7 mouse cellular contexts compared by ENCODE assay signal in genomic region chr2:131096101-131096795, GRCm38 (mm10). TPM values are rescaled to one million over a fixed set of nuclear protein-coding genes. Genes with fewer than 3 reads are reported as not detected.
DNase-seq lines count a peak whose midpoint lies in the region; TF ChIP-seq lines count a peak whose summit lies in the region.

No protein-coding gene starts in this region.

- H3K36me3 ChIP-seq in ES-Bruce4 (ENCODE audit: control insufficient read depth, insufficient read depth, low read length, poor library complexity, severe bottlenecking) = no peaks in the 10 kb centered on the region
- no peaks in the 10 kb centered on the region for H3K36me3 ChIP-seq in embryonic facial prominence, embryonic 10.5 days (replicated peaks)

- H3K27me3 ChIP-seq in ES-Bruce4 (ENCODE audit: control insufficient read depth, insufficient read depth, low read length, poor library complexity, severe bottlenecking) = no peaks in the 10 kb centered on the region
- no peaks in the 10 kb centered on the region for H3K27me3 ChIP-seq in embryonic facial prominence, embryonic 10.5 days (replicated peaks; ENCODE audit: low read depth, poor library complexity, severe bottlenecking)
- no peaks in the 10 kb centered on the region for H3K27me3 ChIP-seq in cerebellum, adult 2 months (ENCODE audit: control insufficient read depth, insufficient read depth, low read length)

- TF ChIP-seq POLR2A in ES-Bruce4 (IDR thresholded peaks at IDR 0.05; ENCODE audit: insufficient read depth, low read length) = peak; percentile 4
- TF ChIP-seq POLR2A in cerebellum, adult 2 months (IDR thresholded peaks at IDR 0.05; ENCODE audit: borderline replicate concordance, insufficient read depth, low read length) = no peak

- TF ChIP-seq CTCF in ES-Bruce4 (IDR thresholded peaks at IDR 0.05; ENCODE audit: low read depth, low read length) = no peak
- TF ChIP-seq CTCF in cerebellum, adult 2 months (IDR thresholded peaks at IDR 0.05; ENCODE audit: borderline replicate concordance, insufficient read depth, low read depth, low read length) = no peak

- DNase-seq in 3T3-L1 (ENCODE audit: low read depth, low spot score) = peak; percentile 96
- peak; percentile 80 for DNase-seq in embryonic facial prominence, embryonic 10.5 days (ENCODE audit: low spot score)
- peak; percentile 62 to 69 for DNase-seq in heart, postnatal 10 days
- peak; percentile 4 for DNase-seq in large intestine, adult 2 months (ENCODE audit: low read depth, low spot score)
- peak; percentile 67 for DNase-seq in mesoderm, embryonic 11.5 days (ENCODE audit: low read depth, low spot score)
- DNase-seq in cerebellum, adult 2 months = no peak

- peaks cover 3% of the 10 kb centered on the region for H3K4me1 ChIP-seq in ES-Bruce4 (ENCODE audit: control insufficient read depth, insufficient read depth, low read length)
- H3K4me1 ChIP-seq in embryonic facial prominence, embryonic 10.5 days = peaks cover 30% of the 10 kb centered on the region
- no peaks in the 10 kb centered on the region for H3K4me1 ChIP-seq in cerebellum, adult 2 months (ENCODE audit: control insufficient read depth, insufficient read depth, low read length)

- WGBS in embryonic facial prominence, embryonic 10.5 days = 8% methylated on average over 9 of the region's 9 CpGs
- 10% methylated on average over 9 of the region's 9 CpGs for WGBS in large intestine, adult 2 months
- WGBS in cerebellum, adult 2 months = 36% methylated on average over 9 of the region's 9 CpGs

- H3K27ac ChIP-seq in ES-Bruce4 (ENCODE audit: insufficient read depth, low read length) = peak overlapping the region; percentile 99
- peak overlapping the region; percentile 87 for H3K27ac ChIP-seq in embryonic facial prominence, embryonic 10.5 days (replicated peaks)
- H3K27ac ChIP-seq in cerebellum, adult 2 months (ENCODE audit: insufficient read depth, low read length) = no peak overlapping the region

- H3K9me3 ChIP-seq in ES-Bruce4 (replicated peaks; ENCODE audit: control insufficient read depth, insufficient read depth, low read length, poor library complexity, severe bottlenecking) = no peaks in the 10 kb centered on the region
- no peaks in the 10 kb centered on the region for H3K9me3 ChIP-seq in embryonic facial prominence, embryonic 10.5 days

- intact Hi-C loops in heart, postnatal 10 days (cut with DNase I) = no loop called here

- peak overlapping the region; percentile 63; the same call in 1 of the 2 replicates for H3K9ac ChIP-seq in ES-Bruce4 (ENCODE audit: low read depth, poor library complexity, severe bottlenecking)

- TF ChIP-seq EP300 in ES-Bruce4 (IDR thresholded peaks at IDR 0.05; ENCODE audit: insufficient read depth, low read depth, low read length) = peak; percentile 86; the same call in 1 of the 2 replicates

- H3K4me3 ChIP-seq in ES-Bruce4 (ENCODE audit: low read depth, low read length) = peak overlapping the region; percentile 55
- H3K4me3 ChIP-seq in embryonic facial prominence, embryonic 10.5 days = peak overlapping the region; percentile 43
- no peak overlapping the region for H3K4me3 ChIP-seq in cerebellum, adult 2 months (replicated peaks; ENCODE audit: insufficient read depth, low read depth, low read length)

RNA-seq across cellular contexts. Expression of gene Siglec1, which starts 9.7 kb away (rescaled TPM):
- 0.16 TPM in 1 of 2 replicates, not detected in the other for polyA plus RNA-seq in ES-Bruce4 (2011; ENCODE audit: insufficient read depth, insufficient read length, low read depth, missing spikeins)
- polyA plus RNA-seq in embryonic facial prominence, embryonic 10.5 days (2016; fragmentation: Nextera tagmentation; extraction: Ambion mirVana) = 0.06 and 0.16 TPM in 2 replicates
- under 1 TPM; 0.64 to 0.77 TPM for total RNA-seq in heart, postnatal 10 days (2021)
- polyA plus RNA-seq in large intestine, adult 2 months (2012; rRNA removed) = 1.2 and 3.0 TPM in 2 replicates
- polyA plus RNA-seq in cerebellum, adult 2 months (2012; rRNA removed) = 0.07 and 0.17 TPM in 2 replicates

RNA-seq across cellular contexts. Expression of gene Hspa12b, which starts 30.8 kb away (rescaled TPM):
- polyA plus RNA-seq in ES-Bruce4 (2011; ENCODE audit: insufficient read depth, insufficient read length, low read depth, missing spikeins) = 1.9 and 2.2 TPM in 2 replicates
- polyA plus RNA-seq in embryonic facial prominence, embryonic 10.5 days (2016; fragmentation: Nextera tagmentation; extraction: Ambion mirVana) = 9.7 and 14.1 TPM in 2 replicates
- 10 to 100 TPM; 44.1 to 52.4 TPM for total RNA-seq in heart, postnatal 10 days (2021)
- polyA plus RNA-seq in large intestine, adult 2 months (2012; rRNA removed) = 2.0 and 3.2 TPM in 2 replicates
- 7.8 and 8.0 TPM in 2 replicates for polyA plus RNA-seq in cerebellum, adult 2 months (2012; rRNA removed)

RNA-seq across cellular contexts. Expression of gene Adam33, which starts 32.6 kb away (rescaled TPM):
- 0.37 TPM in 1 of 2 replicates, not detected in the other for polyA plus RNA-seq in ES-Bruce4 (2011; ENCODE audit: insufficient read depth, insufficient read length, low read depth, missing spikeins)
- polyA plus RNA-seq in embryonic facial prominence, embryonic 10.5 days (2016; fragmentation: Nextera tagmentation; extraction: Ambion mirVana) = 0.64 and 1.0 TPM in 2 replicates
- 1 to 10 TPM in 1 of 2 experiments, under 1 TPM in 1; 0.92 to 1.8 TPM for total RNA-seq in heart, postnatal 10 days (2021)
- 16.3 and 22.0 TPM in 2 replicates for polyA plus RNA-seq in large intestine, adult 2 months (2012; rRNA removed)
- polyA plus RNA-seq in cerebellum, adult 2 months (2012; rRNA removed) = 1.5 and 3.6 TPM in 2 replicates

RNA-seq across cellular contexts. Expression of gene Gm11037, which starts 37.0 kb away (rescaled TPM):
- polyA plus RNA-seq in ES-Bruce4 (2011; ENCODE audit: insufficient read depth, insufficient read length, low read depth, missing spikeins) = not detected in 2 replicates
- not detected in 2 replicates for polyA plus RNA-seq in embryonic facial prominence, embryonic 10.5 days (2016; fragmentation: Nextera tagmentation; extraction: Ambion mirVana)
- not detected for total RNA-seq in heart, postnatal 10 days (2021)
- not detected in 2 replicates for polyA plus RNA-seq in large intestine, adult 2 months (2012; rRNA removed)
- not detected in 2 replicates for polyA plus RNA-seq in cerebellum, adult 2 months (2012; rRNA removed)

RNA-seq across cellular contexts. Expression of gene Gfra4, which starts 53.4 kb away (rescaled TPM):
- polyA plus RNA-seq in ES-Bruce4 (2011; ENCODE audit: insufficient read depth, insufficient read length, low read depth, missing spikeins) = 0.73 TPM in 1 of 2 replicates, not detected in the other
- polyA plus RNA-seq in embryonic facial prominence, embryonic 10.5 days (2016; fragmentation: Nextera tagmentation; extraction: Ambion mirVana) = 5.6 and 7.2 TPM in 2 replicates
- total RNA-seq in heart, postnatal 10 days (2021) = 1 to 10 TPM; 3.8 to 6.8 TPM
- 13.6 and 15.4 TPM in 2 replicates for polyA plus RNA-seq in large intestine, adult 2 months (2012; rRNA removed)
- 75.1 and 87.0 TPM in 2 replicates for polyA plus RNA-seq in cerebellum, adult 2 months (2012; rRNA removed)

Comparison
In these comparisons a context has a peak if more than half of its experiments do, and no peak if none do; other contexts are left out.
1. DNase-seq: peak in 3T3-L1 (single experiment), embryonic facial prominence, embryonic 10.5 days (single experiment), heart, postnatal 10 days (2 of 2), large intestine, adult 2 months (single experiment) and mesoderm, embryonic 11.5 days (single experiment); none in cerebellum, adult 2 months (0 of 2).